Mouse (Mus musculus) embryonic facial prominence, embryonic 12.5 days (tissue): ENCODE measurements at regions not wholly inside any gene's neighbourhood (a gene's known extent, or its start where the extent isn't known, plus 50 kb on each side); places are given as distances from the start of the nearest gene placed in this dataset.

Experiments
- ATAC-seq: fragments of 200-750 bp; cut with Nextera tagmentation; 2 replicates; pipeline ENCODE4 v1.8.0; 2017; ENCODE audit not compliant: insufficient number of reproducible peaks, insufficient read depth, low FRiP score, low TSS enrichment
- H3K27ac ChIP-seq: fragments of 300-500 bp; sonication (generic); 2 replicates; pipeline ENCODE4 v1.5.1; 2016; ENCODE audit warnings: mild to moderate bottlenecking
- H3K27me3 ChIP-seq: fragments of 300-500 bp; sonication (generic); 2 replicates; pipeline ENCODE4 v1.6.1; 2016; ENCODE audit warnings: mild to moderate bottlenecking, moderate library complexity
- H3K36me3 ChIP-seq: fragments of 300-500 bp; sonication (generic); 2 replicates; pipeline ENCODE4 v1.6.1; 2016; ENCODE audit warnings: mild to moderate bottlenecking
- H3K4me1 ChIP-seq: fragments of 300-500 bp; sonication (generic); 2 replicates; pipeline ENCODE4 v1.6.1; 2016
- H3K4me2 ChIP-seq: fragments of 300-500 bp; sonication (generic); replicated peaks from 2 replicates; pipeline ENCODE4 v1.6.1; 2016; ENCODE audit warnings: mild to moderate bottlenecking, moderate library complexity
- H3K4me3 ChIP-seq: fragments of 300-500 bp; sonication (generic); 2 replicates; pipeline ENCODE4 v1.5.1; 2016; ENCODE audit warnings: mild to moderate bottlenecking
- H3K9ac ChIP-seq: fragments of 300-500 bp; sonication (generic); 2 replicates; pipeline ENCODE4 v1.6.1; 2016; ENCODE audit warnings: mild to moderate bottlenecking, moderate library complexity
- H3K9me3 ChIP-seq: fragments of 300-500 bp; sonication (generic); 2 replicates; pipeline ENCODE4 v1.6.1; 2016; ENCODE audit warnings: mild to moderate bottlenecking, moderate library complexity
- WGBS: fragments of 180-500 bp; shearing (Covaris S2); methylation state at CpG from one replicate; pipeline ENCODE4 v1.1.7; 2016; 5-methylcytosine and 5-hydroxymethylcytosine counted together

DNA sequence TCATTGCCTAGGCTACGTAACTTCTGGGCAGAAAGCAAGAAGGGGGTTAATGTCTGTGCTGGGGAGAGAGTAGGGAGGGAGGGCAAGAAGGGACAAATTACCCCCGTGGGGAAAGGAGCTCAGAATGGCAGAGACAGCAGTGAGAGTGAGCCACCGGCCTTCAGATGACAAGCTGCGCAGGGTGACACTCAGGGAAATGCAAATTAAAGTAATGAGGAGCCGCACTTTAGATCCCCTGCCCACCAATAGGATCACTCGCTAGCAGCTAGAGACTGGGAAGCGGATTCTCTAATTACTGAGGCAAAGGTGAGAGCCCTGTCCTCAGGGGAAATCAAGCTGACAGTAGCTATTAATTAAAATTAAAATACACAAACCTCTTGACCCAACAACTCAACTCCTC is 202.5 kb downstream of the Arhgef10l start:
- Histone ChIP-seq H3K9me3 (no peaks in the 10 kb centered on the region), H3K36me3 (no peaks in the 10 kb centered on the region), H3K4me1 (0 out of 2 replicates have a peak, but pooled peaks cover 3% of the 10 kb centered on the region), H3K4me2 (no peak overlapping the region), H3K27ac (no peak overlapping the region), H3K27me3 (0 out of 2 replicates have a peak, but pooled peaks cover 5% of the 10 kb centered on the region), H3K4me3 (no peak overlapping the region), H3K9ac (no peak overlapping the region)
- ATAC-seq: no peak
- 52% methylated on average over 7 of the region's 7 CpGs for WGBS

GRCm38 (mm10) chr4:140461317-140461716 is 204.5 kb downstream of the Arhgef10l start:
- no peak overlapping the region for H3K27ac ChIP-seq
- no peaks in the 10 kb centered on the region for H3K9me3 ChIP-seq
- 0 out of 2 replicates have a peak, but pooled peaks cover under 1% of the 10 kb centered on the region for H3K27me3 ChIP-seq
- no peak overlapping the region for H3K4me3 ChIP-seq
- H3K4me1 ChIP-seq: 0 out of 2 replicates have a peak, but pooled peaks cover 3% of the 10 kb centered on the region
- 86% methylated on average over 16 of the region's 16 CpGs for WGBS
- H3K4me2 ChIP-seq: no peak overlapping the region
- no peak for ATAC-seq
- H3K36me3 ChIP-seq: no peaks in the 10 kb centered on the region
- no peak overlapping the region for H3K9ac ChIP-seq

DNA sequence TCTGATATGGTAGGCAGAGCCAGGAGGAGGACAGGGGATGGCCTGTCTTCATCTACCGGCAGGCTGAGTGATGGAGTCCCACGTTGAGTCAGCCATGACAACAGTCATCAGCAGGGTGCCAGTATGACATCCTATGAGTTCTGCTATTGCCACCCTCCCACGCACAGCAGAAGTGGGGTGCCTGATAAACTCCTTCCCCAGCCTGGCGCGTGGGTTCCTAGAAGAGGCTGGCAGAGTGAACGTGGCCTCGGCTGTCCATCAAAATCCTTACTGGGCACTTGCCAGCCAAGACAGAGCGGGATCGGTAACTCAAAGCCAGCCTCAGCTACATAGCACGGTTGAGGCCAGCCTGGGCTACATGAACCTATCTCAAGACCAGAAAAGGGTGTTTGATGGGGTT is 202.5 kb upstream of the Igsf21 start:
- Histone ChIP-seq H3K9ac (no peak overlapping the region), H3K4me3 (no peak overlapping the region), H3K4me1 (no peaks in the 10 kb centered on the region), H3K4me2 (no peak overlapping the region), H3K36me3 (no peaks in the 10 kb centered on the region), H3K27me3 (no peaks in the 10 kb centered on the region), H3K9me3 (no peaks in the 10 kb centered on the region), H3K27ac (no peak overlapping the region)
- no peak for ATAC-seq
- WGBS: 90% methylated on average over 10 of the region's 10 CpGs

DNA sequence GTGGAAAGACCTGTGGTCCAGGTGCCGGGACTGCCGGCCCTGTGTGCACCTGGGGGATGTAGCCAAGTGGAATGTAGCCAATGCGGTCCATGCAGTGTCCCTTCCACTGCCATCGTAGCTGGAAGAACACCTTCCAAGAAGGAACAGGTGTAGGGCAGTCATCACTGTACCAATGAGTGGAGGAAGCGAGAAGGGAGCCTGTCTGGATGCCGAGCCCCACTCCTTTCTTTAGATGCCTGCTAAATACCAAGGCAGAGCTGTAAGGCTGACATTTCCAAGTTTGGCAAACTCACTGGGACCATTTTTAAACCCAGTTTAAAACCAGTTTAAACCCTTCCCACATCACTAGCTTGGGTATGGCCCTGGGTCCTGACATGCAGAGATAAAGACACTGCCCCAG is 199.9 kb upstream of the Igsf21 start:
- ATAC-seq: no peak
- H3K27me3 ChIP-seq: no peaks in the 10 kb centered on the region
- H3K4me2 ChIP-seq: no peak overlapping the region
- H3K4me3 ChIP-seq: no peak overlapping the region
- no peaks in the 10 kb centered on the region for H3K9me3 ChIP-seq
- no peak overlapping the region for H3K27ac ChIP-seq
- H3K4me1 ChIP-seq: no peaks in the 10 kb centered on the region
- WGBS: 84% methylated on average over 6 of the region's 6 CpGs
- H3K36me3 ChIP-seq: no peaks in the 10 kb centered on the region
- no peak overlapping the region for H3K9ac ChIP-seq

DNA sequence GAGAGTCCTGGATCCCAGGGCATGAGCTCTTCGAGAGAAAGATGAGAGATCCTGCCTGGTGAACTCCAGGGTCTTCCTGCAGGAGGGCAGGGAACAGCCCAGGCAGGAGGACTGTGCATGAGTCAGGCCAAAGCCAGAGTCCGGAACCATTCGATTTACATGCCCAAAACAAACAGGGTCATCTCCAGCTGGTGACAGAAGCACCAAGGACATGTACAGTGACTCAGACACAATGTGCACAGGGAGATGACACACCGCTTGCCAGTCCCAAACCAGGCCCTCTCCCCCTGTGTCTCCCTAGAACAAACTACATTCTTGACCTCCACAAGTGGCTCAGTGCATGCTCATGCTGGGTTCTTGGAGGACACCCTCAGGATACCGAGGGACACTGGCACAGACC is 199.3 kb upstream of the Igsf21 start:
- Histone ChIP-seq H3K4me2 (no peak overlapping the region), H3K9ac (no peak overlapping the region), H3K27me3 (no peaks in the 10 kb centered on the region), H3K36me3 (no peaks in the 10 kb centered on the region), H3K9me3 (no peaks in the 10 kb centered on the region), H3K4me3 (no peak overlapping the region), H3K4me1 (no peaks in the 10 kb centered on the region), H3K27ac (no peak overlapping the region)
- WGBS: 82% methylated on average over 5 of the region's 5 CpGs
- no peak for ATAC-seq

DNA sequence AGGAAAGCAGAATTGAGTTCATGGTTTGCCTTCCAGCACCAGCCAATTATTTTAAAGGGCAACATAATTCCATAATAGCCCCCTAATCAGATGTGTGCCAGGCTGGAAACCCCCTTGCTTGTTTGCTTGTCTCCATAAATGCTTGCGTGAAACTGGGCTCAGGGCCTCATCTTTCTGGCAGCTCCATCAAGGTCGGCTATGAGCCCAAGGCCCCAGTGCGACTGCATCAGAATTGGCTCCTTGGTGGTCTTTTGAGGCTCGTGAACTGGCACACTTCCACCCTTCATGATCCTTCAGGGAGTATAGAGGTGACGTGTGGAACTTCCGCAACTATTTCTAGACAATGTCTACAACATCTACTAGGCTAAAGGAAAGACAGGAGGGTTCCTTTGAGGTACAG is 196.6 kb upstream of the Igsf21 start:
- H3K4me3 ChIP-seq: no peak overlapping the region
- H3K4me1 ChIP-seq: no peaks in the 10 kb centered on the region
- no peak for ATAC-seq
- no peaks in the 10 kb centered on the region for H3K36me3 ChIP-seq
- H3K4me2 ChIP-seq: no peak overlapping the region
- 82% methylated on average over 6 of the region's 6 CpGs for WGBS
- no peak overlapping the region for H3K9ac ChIP-seq
- no peaks in the 10 kb centered on the region for H3K9me3 ChIP-seq
- H3K27ac ChIP-seq: no peak overlapping the region
- H3K27me3 ChIP-seq: no peaks in the 10 kb centered on the region

- ATAC-seq: no peak
- Histone ChIP-seq H3K4me2 (no peak overlapping the region), H3K9ac (no peak overlapping the region), H3K27ac (no peak overlapping the region), H3K4me1 (no peaks in the 10 kb centered on the region), H3K9me3 (no peaks in the 10 kb centered on the region), H3K4me3 (no peak overlapping the region), H3K27me3 (no peaks in the 10 kb centered on the region), H3K36me3 (no peaks in the 10 kb centered on the region)
- WGBS: 88% methylated on average over 8 of the region's 8 CpGs
Measured at GRCm38 (mm10) chr4:140441805-140442204, 195.2 kb upstream of the Igsf21 start.

DNA sequence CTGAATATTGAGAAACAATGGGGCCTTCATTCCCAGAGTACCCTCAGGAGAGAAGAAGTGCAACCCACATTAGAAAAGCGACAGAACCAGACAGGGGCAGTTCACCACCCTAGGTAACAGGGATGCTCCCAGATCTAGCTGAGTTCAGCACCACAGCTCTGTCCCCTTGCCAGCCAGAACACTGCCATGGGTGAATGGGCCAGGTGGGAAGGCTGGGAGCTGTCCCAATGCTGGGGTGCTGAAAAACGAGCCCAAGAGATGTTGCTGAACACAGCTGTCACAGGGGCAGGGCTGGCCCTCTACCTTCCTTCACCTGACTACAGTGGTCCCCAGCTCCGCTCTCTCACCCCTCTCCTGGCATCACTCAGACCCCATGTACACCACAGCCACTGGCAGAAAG is 193.3 kb upstream of the Igsf21 start:
- Histone ChIP-seq H3K9ac (no peak overlapping the region), H3K27ac (no peak overlapping the region), H3K36me3 (no peaks in the 10 kb centered on the region), H3K4me1 (no peaks in the 10 kb centered on the region), H3K4me3 (no peak overlapping the region), H3K9me3 (no peaks in the 10 kb centered on the region), H3K4me2 (no peak overlapping the region), H3K27me3 (no peaks in the 10 kb centered on the region)
- WGBS: 23% methylated on average over 3 of the region's 3 CpGs
- ATAC-seq: no peak

- H3K4me1 ChIP-seq: no peaks in the 10 kb centered on the region
- H3K9ac ChIP-seq: no peak overlapping the region
- H3K9me3 ChIP-seq: no peaks in the 10 kb centered on the region
- no peak overlapping the region for H3K4me3 ChIP-seq
- no peaks in the 10 kb centered on the region for H3K36me3 ChIP-seq
- 51% methylated on average over 3 of the region's 3 CpGs for WGBS
- no peak overlapping the region for H3K4me2 ChIP-seq
- H3K27ac ChIP-seq: no peak overlapping the region
- H3K27me3 ChIP-seq: no peaks in the 10 kb centered on the region
- ATAC-seq: no peak
Measured at GRCm38 (mm10) chr4:140436030-140436429, 189.4 kb upstream of the Igsf21 start.

GRCm38 (mm10) chr4:140433744-140434542 is 187.4 kb upstream of the Igsf21 start:
- H3K4me1 ChIP-seq: no peaks in the 10 kb centered on the region
- H3K4me2 ChIP-seq: no peak overlapping the region
- 65% methylated on average over 11 of the region's 11 CpGs for WGBS
- H3K27ac ChIP-seq: no peak overlapping the region
- no peaks in the 10 kb centered on the region for H3K36me3 ChIP-seq
- no peak overlapping the region for H3K9ac ChIP-seq
- no peaks in the 10 kb centered on the region for H3K27me3 ChIP-seq
- H3K4me3 ChIP-seq: no peak overlapping the region
- ATAC-seq: no peak
- no peaks in the 10 kb centered on the region for H3K9me3 ChIP-seq

DNA sequence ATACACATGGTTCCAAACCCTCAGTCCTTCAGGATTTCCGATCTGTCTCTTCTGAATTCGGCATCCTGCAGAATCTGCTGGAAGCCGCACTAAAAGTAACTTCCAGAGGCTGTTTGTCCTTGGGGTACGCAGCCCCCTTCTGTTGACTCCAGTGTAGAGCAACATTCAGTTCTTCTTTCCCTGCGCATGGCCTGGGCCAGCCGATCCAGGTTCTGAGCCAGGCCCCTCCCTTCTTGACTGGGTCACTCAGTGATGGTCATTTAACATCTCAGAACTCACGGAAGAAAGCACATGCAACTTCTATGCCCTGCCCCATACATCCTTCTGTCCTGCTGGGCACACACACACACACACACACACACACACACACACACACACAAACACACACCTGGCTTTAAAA is 185.5 kb upstream of the Igsf21 start:
- H3K4me3 ChIP-seq: no peak overlapping the region
- H3K4me2 ChIP-seq: no peak overlapping the region
- WGBS: 76% methylated on average over 7 of the region's 7 CpGs
- no peaks in the 10 kb centered on the region for H3K36me3 ChIP-seq
- ATAC-seq: no peak
- no peaks in the 10 kb centered on the region for H3K9me3 ChIP-seq
- no peaks in the 10 kb centered on the region for H3K27me3 ChIP-seq
- H3K4me1 ChIP-seq: no peaks in the 10 kb centered on the region
- no peak overlapping the region for H3K27ac ChIP-seq
- no peak overlapping the region for H3K9ac ChIP-seq

GRCm38 (mm10) chr4:140427039-140427438 is 180.5 kb upstream of the Igsf21 start:
- Histone ChIP-seq H3K36me3 (no peaks in the 10 kb centered on the region), H3K4me1 (no peaks in the 10 kb centered on the region), H3K4me3 (no peak overlapping the region), H3K9me3 (no peaks in the 10 kb centered on the region), H3K4me2 (no peak overlapping the region), H3K9ac (no peak overlapping the region), H3K27ac (no peak overlapping the region), H3K27me3 (no peaks in the 10 kb centered on the region)
- no peak for ATAC-seq
- WGBS: 70% methylated on average over 3 of the region's 3 CpGs
